Mouse (Mus musculus) small intestine, adult 2 months (tissue): Measurements from ENCODE around the gene 1810009A15Rik. TPM values are rescaled to one million over a fixed set of nuclear protein-coding genes. Genes with fewer than 3 reads are reported as not detected.

Experiments used
- H3K27ac ChIP-seq: fragments of 200-500 bp; 2 replicates; pipeline ENCODE4 v1.5.1; 2012; ENCODE audit warnings: low read depth, low read length, control low read depth, inconsistent platforms; ENCODE audit not compliant: insufficient read depth
- H3K27me3 ChIP-seq: fragments of 200-500 bp; 2 replicates; pipeline ENCODE4 v1.6.1; 2012; ENCODE audit warnings: mild to moderate bottlenecking, moderate library complexity, low read length, inconsistent platforms; ENCODE audit not compliant: control insufficient read depth, insufficient read depth
- H3K36me3 ChIP-seq: fragments of 200-500 bp; 2 replicates; pipeline ENCODE4 v1.6.1; 2012; ENCODE audit warnings: mild to moderate bottlenecking, low read length, control low read depth, inconsistent platforms; ENCODE audit not compliant: control insufficient read depth, insufficient read depth
- H3K4me1 ChIP-seq: fragments of 200-500 bp; 2 replicates; pipeline ENCODE4 v1.6.1; 2012; ENCODE audit warnings: low read length, inconsistent platforms, mixed read lengths; ENCODE audit not compliant: control insufficient read depth, insufficient read depth, insufficient read length
- H3K4me3 ChIP-seq: fragments of 200-500 bp; 2 replicates; pipeline ENCODE4 v1.5.1; 2012; ENCODE audit warnings: low read depth, mild to moderate bottlenecking, control low read depth, inconsistent platforms, low read length, moderate library complexity
- CTCF ChIP-seq: fragments of 200-500 bp; IDR thresholded peaks from 2 replicates; pipeline ENCODE4 v1.5.1; 2012; ENCODE audit warnings: low read depth, mild to moderate bottlenecking, control low read depth, inconsistent platforms, low read length, moderate library complexity, mixed read lengths; ENCODE audit not compliant: insufficient replicate concordance, insufficient read length; ENCODE audit errors: extremely low read depth
- POLR2A ChIP-seq: fragments of 200-500 bp; IDR thresholded peaks from 2 replicates; pipeline ENCODE4 v1.6.1; 2012; ENCODE audit warnings: low read depth, mild to moderate bottlenecking, control low read depth, inconsistent platforms, low read length, moderate library complexity
- WGBS: fragments of 180-500 bp; shearing (Covaris S2); methylation state at CpG from one replicate; pipeline ENCODE4 v1.1.7; 2018; 5-methylcytosine and 5-hydroxymethylcytosine counted together
- polyA plus RNA-seq: library from polyadenylated mRNA; depleted of rRNA; stranded (reverse); fragments of >200 nt; gene quantifications from 2 replicates; pipeline ENCODE4 v1.2.3, GENCODE M21; 2012

1810009A15Rik gene
- polyA plus RNA-seq, 1 experiment: 11.4 TPM

GRCm38 (mm10) chr19:8908531-8908930, 19.9 kb downstream of the 1810009A15Rik start:
- 97% methylated on average over 6 of the region's 6 CpGs for WGBS
- Histone ChIP-seq H3K36me3 (peaks cover 86% of the 10 kb centered on the region), H3K4me3 (no peak overlapping the region), H3K4me1 (no peaks in the 10 kb centered on the region), H3K27me3 (no peaks in the 10 kb centered on the region), H3K27ac (no peak overlapping the region)
- no peak for TF ChIP-seq POLR2A
- TF ChIP-seq CTCF: no peak

GRCm38 (mm10) chr19:8911810-8912209, 23.2 kb downstream of the 1810009A15Rik start:
- H3K4me3 ChIP-seq: no peak overlapping the region
- TF ChIP-seq POLR2A (no peak), CTCF (no peak)
- H3K36me3 ChIP-seq: peaks cover 92% of the 10 kb centered on the region
- WGBS: 97% methylated on average over 5 of the region's 5 CpGs
- H3K4me1 ChIP-seq: no peaks in the 10 kb centered on the region
- H3K27me3 ChIP-seq: no peaks in the 10 kb centered on the region
- H3K27ac ChIP-seq: no peak overlapping the region

GRCm38 (mm10) chr19:8914212-8914611, 25.6 kb downstream of the 1810009A15Rik start:
- peaks cover 71% of the 10 kb centered on the region for H3K36me3 ChIP-seq
- no peak overlapping the region for H3K4me3 ChIP-seq

GRCm38 (mm10) chr19:8919000-8919399, 30.3 kb downstream of the 1810009A15Rik start:
- WGBS: 63% methylated on average over 3 of the region's 3 CpGs
- Histone ChIP-seq H3K27ac (peak overlapping the region; percentile 53; the same call in 1 of the 2 replicates), H3K4me1 (peaks cover 5% of the 10 kb centered on the region; the same call in 1 of the 2 replicates), H3K27me3 (no peaks in the 10 kb centered on the region), H3K36me3 (peaks cover 31% of the 10 kb centered on the region), H3K4me3 (no peak overlapping the region)
- TF ChIP-seq CTCF: no peak
- TF ChIP-seq POLR2A: no peak

More at GRCm38 (mm10) chr19:8914212-8914611, 25.6 kb downstream of the 1810009A15Rik start:
- H3K27me3 ChIP-seq: no peaks in the 10 kb centered on the region
- no peaks in the 10 kb centered on the region for H3K4me1 ChIP-seq
- WGBS: 95% methylated on average over 3 of the region's 3 CpGs
- TF ChIP-seq POLR2A: no peak
- no peak for TF ChIP-seq CTCF
- H3K27ac ChIP-seq: no peak overlapping the region

GRCm38 (mm10) chr19:8919684-8920072, 31.0 kb downstream of the 1810009A15Rik start:
- TF ChIP-seq CTCF (no peak), POLR2A (no peak)
- H3K4me3 ChIP-seq: no peak overlapping the region
- WGBS: 44% methylated on average over 6 of the region's 6 CpGs

GRCm38 (mm10) chr19:8920073-8920736, 31.6 kb downstream of the 1810009A15Rik start, which contains the start of gene B3gat3:
B3gat3 (plus strand) TSS chr19:8920374.
- TF ChIP-seq POLR2A: peak; percentile 69
- TF ChIP-seq CTCF: no peak
- 1% methylated on average over 50 of the region's 50 CpGs for WGBS
- peaks cover 19% of the 10 kb centered on the region for H3K36me3 ChIP-seq
- H3K4me3 ChIP-seq: peak within 1 kb of the TSS; percentile 71
- H3K27ac ChIP-seq: peak within 1 kb of the TSS; percentile 80
- peaks cover 5% of the 10 kb centered on the region; the same call in 1 of the 2 replicates for H3K4me1 ChIP-seq
- no peaks in the 10 kb centered on the region for H3K27me3 ChIP-seq

More at GRCm38 (mm10) chr19:8919684-8920072, 31.0 kb downstream of the 1810009A15Rik start:
- peaks cover 5% of the 10 kb centered on the region; the same call in 1 of the 2 replicates for H3K4me1 ChIP-seq
- no peaks in the 10 kb centered on the region for H3K27me3 ChIP-seq
- H3K27ac ChIP-seq: peak overlapping the region; percentile 53
- H3K36me3 ChIP-seq: peaks cover 24% of the 10 kb centered on the region

GRCm38 (mm10) chr19:8920836-8921291, 32.2 kb downstream of the 1810009A15Rik start:
- H3K36me3 ChIP-seq: peaks cover 14% of the 10 kb centered on the region
- peaks cover 5% of the 10 kb centered on the region; the same call in 1 of the 2 replicates for H3K4me1 ChIP-seq
- H3K4me3 ChIP-seq: peak overlapping the region; percentile 71
- TF ChIP-seq CTCF: no peak
- no peak for TF ChIP-seq POLR2A
- under 1% methylated on average over 6 of the region's 6 CpGs for WGBS
- H3K27ac ChIP-seq: peak overlapping the region; percentile 80
- H3K27me3 ChIP-seq: no peaks in the 10 kb centered on the region
